Mouse (Mus musculus) left cerebral cortex, adult 18-20 months (tissue): ENCODE measurements at regions not wholly inside any gene's neighbourhood (a gene's known extent, or its start where the extent isn't known, plus 50 kb on each side); places are given as distances from the start of the nearest gene placed in this dataset.

Experiments
- DNase-seq, 2 experiments: peaks; one replicate each; pipeline ENCODE4 v3.0.0; 2021 to 2022; ENCODE audit warnings: low spot score in 2 of 2, mixed read lengths in 1 of 2

- no peak for DNase-seq
These were observed 146.8 kb downstream of the Ktn1 start for GRCm38 (mm10) chr14:47795062-47795461.

GRCm38 (mm10) chr14:47798203-47798602 is 150.0 kb downstream of the Ktn1 start:
- DNase-seq, result no peak

- DNase-seq, result no peak
These were observed 151.3 kb downstream of the Ktn1 start for GRCm38 (mm10) chr14:47799564-47799963.

- no peak for DNase-seq
These were observed 157.0 kb downstream of the Ktn1 start for GRCm38 (mm10) chr14:47805202-47805601.

- no peak for DNase-seq
These were observed 157.7 kb downstream of the Ktn1 start for GRCm38 (mm10) chr14:47805771-47806535.

GRCm38 (mm10) chr14:47808097-47808910 is 160.1 kb downstream of the Ktn1 start:
- DNase-seq, result no peak

- no peak for DNase-seq
These were observed 170.0 kb downstream of the Ktn1 start for GRCm38 (mm10) chr14:47818224-47818623.

- DNase-seq, result no peak
These were observed 170.4 kb downstream of the Ktn1 start for GRCm38 (mm10) chr14:47818641-47819040.

- no peak for DNase-seq
These were observed 172.4 kb downstream of the Ktn1 start for GRCm38 (mm10) chr14:47820571-47821143.

- no peak for DNase-seq
These were observed 174.9 kb downstream of the Ktn1 start for GRCm38 (mm10) chr14:47823182-47823581.

- no peak for DNase-seq
These were observed 175.4 kb downstream of the Ktn1 start for GRCm38 (mm10) chr14:47823696-47824095.

- no peak for DNase-seq
These were observed 177.3 kb downstream of the Ktn1 start for GRCm38 (mm10) chr14:47825446-47825956.

- no peak for DNase-seq
These were observed 178.3 kb downstream of the Ktn1 start for GRCm38 (mm10) chr14:47826545-47826944.

- no peak for DNase-seq
These were observed 179.4 kb downstream of the Ktn1 start for GRCm38 (mm10) chr14:47827623-47828022.

- DNase-seq, result no peak
These were observed 185.4 kb downstream of the Ktn1 start for GRCm38 (mm10) chr14:47833696-47834095.

GRCm38 (mm10) chr14:47835408-47835807 is 187.2 kb downstream of the Ktn1 start:
- DNase-seq, result no peak

- no peak for DNase-seq
These were observed 191.4 kb downstream of the Ktn1 start for GRCm38 (mm10) chr14:47839493-47840215.

GRCm38 (mm10) chr14:47844366-47844765 is 196.1 kb downstream of the Ktn1 start:
- no peak for DNase-seq

- no peak for DNase-seq
These were observed 200.6 kb downstream of the Ktn1 start for GRCm38 (mm10) chr14:47848861-47849260.

GRCm38 (mm10) chr14:47856280-47856765 is 208.1 kb downstream of the Ktn1 start:
- DNase-seq, result no peak

GRCm38 (mm10) chr14:47857271-47857670 is 209.0 kb downstream of the Ktn1 start:
- DNase-seq, result no peak
